Mouse (Mus musculus) ES-Bruce4 (cell line): ENCODE results near the gene Aspscr1. TPM values are rescaled to one million over a fixed set of nuclear protein-coding genes. Genes with fewer than 3 reads are reported as not detected.

Experiments used
- H3K27ac ChIP-seq: 2 replicates; pipeline ENCODE4 v1.5.1; 2012; ENCODE audit warnings: low read length, inconsistent platforms; ENCODE audit not compliant: insufficient read depth
- H3K27me3 ChIP-seq: 2 replicates; pipeline ENCODE4 v1.6.1; 2012; ENCODE audit warnings: mild to moderate bottlenecking, low read length, inconsistent platforms; ENCODE audit not compliant: control insufficient read depth, poor library complexity, insufficient read depth, severe bottlenecking
- H3K36me3 ChIP-seq: 2 replicates; pipeline ENCODE4 v1.6.1; 2012; ENCODE audit warnings: inconsistent platforms, mild to moderate bottlenecking, low read length, moderate library complexity; ENCODE audit not compliant: control insufficient read depth, poor library complexity, insufficient read depth, severe bottlenecking
- H3K4me1 ChIP-seq: one replicate; pipeline ENCODE4 v1.8.1; 2011; ENCODE audit warnings: low read length; ENCODE audit not compliant: control insufficient read depth, insufficient read depth
- H3K4me3 ChIP-seq: 2 replicates; pipeline ENCODE4 v1.5.1; 2011; ENCODE audit warnings: low read depth, mild to moderate bottlenecking, low read length
- H3K9ac ChIP-seq: 2 replicates; pipeline ENCODE4 v1.6.1; 2012; ENCODE audit warnings: low read depth, mild to moderate bottlenecking, inconsistent platforms; ENCODE audit not compliant: poor library complexity, severe bottlenecking
- H3K9me3 ChIP-seq: replicated peaks from 2 replicates; pipeline ENCODE4 v1.6.1; 2012; ENCODE audit warnings: mild to moderate bottlenecking, low read length, inconsistent platforms; ENCODE audit not compliant: control insufficient read depth, poor library complexity, insufficient read depth, severe bottlenecking
- CTCF ChIP-seq: IDR thresholded peaks from one replicate; pipeline ENCODE4 v1.8.1; 2011; ENCODE audit warnings: low read depth, low read length
- EP300 ChIP-seq: IDR thresholded peaks from 2 replicates; pipeline ENCODE4 v1.6.1; 2011; ENCODE audit warnings: low read depth, low read length; ENCODE audit not compliant: insufficient read depth
- POLR2A ChIP-seq: IDR thresholded peaks from one replicate; pipeline ENCODE4 v1.8.1; 2011; ENCODE audit warnings: low read length; ENCODE audit not compliant: insufficient read depth
- polyA plus RNA-seq: library from polyadenylated mRNA; stranded (reverse); fragments of >200 nt; gene quantifications from 2 replicates; pipeline ENCODE4 v1.2.4, GENCODE M21; 2011; ENCODE audit warnings: low read depth; ENCODE audit not compliant: missing spikeins, insufficient read depth, insufficient read length

The Aspscr1 gene
- polyA plus RNA-seq, 1 experiment: 50.8 TPM

- Histone ChIP-seq H3K27me3 (no peaks in the 10 kb centered on the region), H3K9me3 (no peaks in the 10 kb centered on the region), H3K27ac (no peak overlapping the region), H3K9ac (no peak overlapping the region), H3K4me1 (peaks cover 9% of the 10 kb centered on the region), H3K4me3 (no peak overlapping the region), H3K36me3 (no peaks in the 10 kb centered on the region)
- TF ChIP-seq EP300 (no peak), CTCF (no peak), POLR2A (no peak)
These were observed 31.5 kb upstream of the Aspscr1 start for GRCm38 (mm10) chr11:120641255-120641654.

GRCm38 (mm10) chr11:120641869-120642268, 30.9 kb upstream of the Aspscr1 start:
- no peak for TF ChIP-seq POLR2A
- Histone ChIP-seq H3K9ac (no peak overlapping the region), H3K27me3 (no peaks in the 10 kb centered on the region), H3K4me1 (peaks cover 9% of the 10 kb centered on the region), H3K27ac (no peak overlapping the region), H3K4me3 (no peak overlapping the region), H3K36me3 (no peaks in the 10 kb centered on the region), H3K9me3 (no peaks in the 10 kb centered on the region)

- Histone ChIP-seq H3K36me3 (no peaks in the 10 kb centered on the region), H3K27me3 (no peaks in the 10 kb centered on the region), H3K9me3 (no peaks in the 10 kb centered on the region), H3K4me1 (peaks cover 9% of the 10 kb centered on the region), H3K27ac (no peak overlapping the region), H3K4me3 (peak overlapping the region; percentile 69), H3K9ac (peak overlapping the region; percentile 68)
- no peak for TF ChIP-seq POLR2A
- TF ChIP-seq EP300: no peak
- TF ChIP-seq CTCF: no peak
These were observed 29.7 kb upstream of the Aspscr1 start for GRCm38 (mm10) chr11:120642939-120643600.

- Histone ChIP-seq H3K27ac (no peak within 1 kb of the TSS), H3K4me1 (peaks cover 9% of the 10 kb centered on the region), H3K9me3 (no peaks in the 10 kb centered on the region), H3K4me3 (peak within 1 kb of the TSS; percentile 69), H3K27me3 (no peaks in the 10 kb centered on the region), H3K36me3 (no peaks in the 10 kb centered on the region), H3K9ac (peak within 1 kb of the TSS; percentile 68)
- TF ChIP-seq POLR2A (peak; percentile 77), EP300 (no peak), CTCF (no peak)
These were observed 29.2 kb upstream of the Aspscr1 start, which contains the start of gene Pycr1 for GRCm38 (mm10) chr11:120643601-120643987. TSS of gene Pycr1 (minus strand) at chr11:120643769.

GRCm38 (mm10) chr11:120647047-120647830, 25.5 kb upstream of the Aspscr1 start:
- Histone ChIP-seq H3K9ac (no peak overlapping the region), H3K4me1 (peaks cover 4% of the 10 kb centered on the region), H3K27me3 (no peaks in the 10 kb centered on the region), H3K36me3 (no peaks in the 10 kb centered on the region), H3K9me3 (no peaks in the 10 kb centered on the region), H3K27ac (no peak overlapping the region), H3K4me3 (peak overlapping the region; percentile 53)
- TF ChIP-seq EP300 (no peak), CTCF (no peak), POLR2A (no peak)

GRCm38 (mm10) chr11:120648001-120648476, 24.7 kb upstream of the Aspscr1 start, which contains the start of gene Myadml2:
TSS of gene Myadml2 (minus strand) at chr11:120648158.
- H3K27ac ChIP-seq: no peak within 1 kb of the TSS
- H3K4me3 ChIP-seq: peak within 1 kb of the TSS; percentile 53
- no peak within 1 kb of the TSS for H3K9ac ChIP-seq

More at GRCm38 (mm10) chr11:120648001-120648476, 24.7 kb upstream of the Aspscr1 start, which contains the start of gene Myadml2:
- Histone ChIP-seq H3K36me3 (no peaks in the 10 kb centered on the region), H3K9me3 (no peaks in the 10 kb centered on the region), H3K4me1 (no peaks in the 10 kb centered on the region), H3K27me3 (no peaks in the 10 kb centered on the region)
- no peak for TF ChIP-seq CTCF
- TF ChIP-seq EP300: peak; percentile 68; the same call in 1 of the 2 replicates
